Mouse (Mus musculus) left cerebral cortex, postnatal 10 days (tissue): ENCODE measurements around the gene Rhox3g. TPM values are rescaled to one million over a fixed set of nuclear protein-coding genes. Genes with fewer than 3 reads are reported as not detected.
"Not testable (repeated sequence)": the region's sequence is repeated elsewhere in the genome, so short reads cannot be mapped to it uniquely, and the experiment has no call there.

ENCODE experiments used
- DNase-seq, 2 experiments: peaks; one replicate each; pipeline ENCODE4 v3.0.0; 2021 to 2022; ENCODE audit warnings: low spot score in 2 of 2, mixed read lengths in 1 of 2; ENCODE audit errors: extremely low spot score in 1 of 2
- intact Hi-C: fragments of 180-260 bp; cut with DNase I; formaldehyde crosslinking; loops from one replicate; pipeline ENCODE4 v1.15.1; 2025
- total RNA-seq, 2 experiments: library from RNA; stranded (reverse); gene quantifications; 2 replicates each; pipeline ENCODE4 v1.2.3; 2021

Gene Rhox3g
- not detected for total RNA-seq

DNA sequence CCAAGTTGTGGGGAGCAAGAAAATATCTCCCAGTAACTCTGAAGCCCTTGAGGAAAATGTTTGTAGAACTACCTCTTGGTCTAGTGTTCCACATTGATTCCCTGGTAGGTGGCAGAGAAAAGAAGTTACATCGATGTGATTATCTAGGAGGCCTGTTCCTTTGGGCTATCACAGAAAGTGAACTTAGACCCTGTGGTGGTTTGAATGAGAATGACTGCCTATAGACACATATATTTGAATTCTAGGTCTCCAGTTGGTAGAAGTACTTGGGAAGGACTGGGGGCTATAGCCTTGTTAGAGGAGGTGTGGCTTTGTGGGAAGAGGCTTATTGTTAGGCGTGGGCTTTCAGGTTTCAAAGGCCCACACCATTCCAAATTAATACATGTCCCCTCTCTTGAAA is at the start of gene Rhox3g:
TSS of gene Rhox3g (minus strand) at position 101 of the 400 bp plus-strand sequence.
- intact Hi-C loops, DNase-seq: not testable (repeated sequence)

DNA sequence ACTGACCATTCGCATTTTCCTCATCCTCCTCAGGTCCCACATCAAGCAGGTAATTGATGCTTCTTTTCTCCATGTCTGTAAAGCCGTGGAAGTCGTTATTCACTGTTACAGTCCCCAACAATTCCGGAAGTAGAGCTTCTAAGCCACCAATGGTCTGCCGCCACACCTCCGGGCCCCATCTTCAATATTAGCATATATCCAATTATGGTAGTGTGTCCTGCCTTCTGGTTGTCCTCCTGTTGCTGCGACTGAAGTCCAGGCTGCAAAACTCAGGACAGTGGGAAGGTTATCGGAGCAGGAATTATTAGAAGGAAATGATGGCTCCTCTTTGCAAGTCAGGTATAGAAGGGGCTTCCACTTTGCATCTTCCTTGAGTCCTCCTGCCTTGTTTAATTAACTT is 44.8 kb upstream of the Rhox3g start, which contains the start of gene Rhox2h:
TSS of gene Rhox2h (minus strand) at position 101 of the 400 bp plus-strand sequence.
- intact Hi-C loops, DNase-seq: not testable (repeated sequence)

DNA sequence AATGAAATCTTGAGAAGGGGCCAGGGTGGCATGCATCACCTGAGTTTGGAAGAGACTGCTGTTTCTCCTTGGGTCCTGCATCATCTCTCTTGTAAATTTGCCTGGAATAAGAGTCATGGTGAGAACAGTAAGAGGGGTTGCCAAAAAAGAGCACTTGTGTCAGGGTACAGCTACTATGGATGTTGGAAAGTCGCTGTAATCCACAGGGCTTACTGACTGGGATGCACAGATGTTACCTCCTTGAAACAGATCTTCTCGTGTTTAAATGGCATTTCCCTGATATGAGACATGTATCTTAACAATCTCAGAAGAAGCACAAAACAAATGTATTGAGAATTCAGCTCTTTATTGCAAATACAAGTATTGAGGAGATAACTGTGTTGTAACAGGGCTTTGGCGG is 40.3 kb upstream of the Rhox3g start, which contains the start of gene Rhox3h:
TSS of gene Rhox3h (minus strand) at position 101 of the 400 bp plus-strand sequence.
- intact Hi-C loops, DNase-seq: not testable (repeated sequence)

DNA sequence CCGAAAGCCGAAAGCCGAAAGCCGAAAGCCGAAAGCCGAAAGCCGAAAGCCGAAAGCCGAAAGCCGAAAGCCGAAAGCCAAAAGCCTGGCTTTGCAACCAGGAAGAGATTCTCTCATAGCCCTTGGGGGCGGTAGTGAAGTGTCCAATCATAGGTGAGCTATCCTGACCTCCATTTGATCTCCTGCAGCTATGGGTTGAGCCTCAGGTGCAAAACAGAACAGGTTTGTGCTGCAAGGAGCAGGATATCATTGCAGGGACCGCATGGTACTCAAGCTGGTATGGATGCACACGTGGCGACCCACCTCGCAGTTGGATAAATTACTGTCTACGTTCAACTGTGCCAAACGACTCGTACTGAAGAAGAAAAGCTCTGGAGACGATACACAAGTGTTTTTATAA is 22.8 kb upstream of the Rhox3g start, which contains the start of gene Rhox4g:
TSS of gene Rhox4g (minus strand) at position 101 of the 400 bp plus-strand sequence.
- intact Hi-C loops, DNase-seq: not testable (repeated sequence)

GRCm38 (mm10) chrX:37643370-37643769 is 15.0 kb upstream of the Rhox3g start, which contains the start of gene Rhox2g:
Rhox2g (minus strand) TSS chrX:37643470.
- DNase-seq, intact Hi-C loops: not testable (repeated sequence)

DNA sequence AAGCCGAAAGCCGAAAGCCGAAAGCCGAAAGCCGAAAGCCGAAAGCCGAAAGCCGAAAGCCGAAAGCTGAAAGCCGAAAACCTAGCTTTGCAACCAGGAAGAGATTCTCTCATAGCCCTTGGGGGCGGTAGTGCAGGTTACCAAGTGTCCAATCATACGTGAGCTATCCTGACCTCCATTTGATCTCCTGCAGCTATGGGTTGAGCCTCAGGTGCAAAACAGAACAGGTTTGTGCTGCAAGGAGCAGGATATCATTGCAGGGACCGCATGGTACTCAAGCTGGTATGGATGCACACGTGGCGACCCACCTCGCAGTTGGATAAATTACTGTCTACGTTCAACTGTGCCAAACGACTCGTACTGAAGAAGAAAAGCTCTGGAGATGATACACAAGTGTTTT is 20.8 kb downstream of the Rhox3g start, which contains the start of gene Rhox4f:
TSS of gene Rhox4f (minus strand) at position 101 of the 400 bp plus-strand sequence.
- intact Hi-C loops, DNase-seq: not testable (repeated sequence)

- DNase-seq, intact Hi-C loops: not testable (repeated sequence)
Measured at GRCm38 (mm10) chrX:37580692-37581091, 47.7 kb downstream of the Rhox3g start, which contains the start of gene Rhox3f. Rhox3f (plus strand) TSS chrX:37580992.

Other genes starting within 250 kb of the Rhox3g start
- not detected for gene Rhox3a2, start 248.6 kb downstream of the Rhox3g start, total RNA-seq
- gene Rhox4a2, start 237.8 kb downstream of the Rhox3g start, total RNA-seq = not detected
- not detected for gene Rhox2b, start 216.5 kb downstream of the Rhox3g start, total RNA-seq
- gene Rhox4b, start 196.1 kb downstream of the Rhox3g start, total RNA-seq = not detected
- not detected for gene Rhox2c, start 174.9 kb downstream of the Rhox3g start, total RNA-seq
- not detected for gene Rhox3c, start 170.0 kb downstream of the Rhox3g start, total RNA-seq
- gene Rhox4c, start 148.3 kb downstream of the Rhox3g start, total RNA-seq = not detected
- not detected for gene Rhox2d, start 135.2 kb downstream of the Rhox3g start, total RNA-seq
- gene Rhox4d, start 114.3 kb downstream of the Rhox3g start, total RNA-seq = not detected
- not detected for gene Rhox2e, start 98.2 kb downstream of the Rhox3g start, total RNA-seq
- gene Rhox3e, start 86.6 kb downstream of the Rhox3g start, total RNA-seq = not detected
- not detected for gene Rhox4e, start 71.2 kb downstream of the Rhox3g start, total RNA-seq
- gene Rhox2f, start 57.2 kb downstream of the Rhox3g start, total RNA-seq = not detected
- not detected for gene Rhox3f, start 47.6 kb downstream of the Rhox3g start, total RNA-seq
- gene Rhox4f, start 20.9 kb downstream of the Rhox3g start, total RNA-seq = not detected
- not detected for gene Rhox2g, start 14.9 kb upstream of the Rhox3g start, total RNA-seq
- not detected for gene Rhox4g, start 22.7 kb upstream of the Rhox3g start, total RNA-seq
- not detected for gene Rhox3h, start 40.2 kb upstream of the Rhox3g start, total RNA-seq
- gene Rhox2h, start 44.7 kb upstream of the Rhox3g start, total RNA-seq = not detected
- gene Rhox5, start 176.2 kb upstream of the Rhox3g start, total RNA-seq = not detected
- not detected for gene Rhox6, start 198.3 kb upstream of the Rhox3g start, total RNA-seq
- gene Rhox7a, start 203.1 kb upstream of the Rhox3g start, total RNA-seq = not detected